Mouse (Mus musculus) olfactory bulb, adult 2 months (tissue): Measurements from ENCODE around the gene Prr36.

ENCODE experiments used
- CTCF ChIP-seq: fragments of 200-500 bp; IDR thresholded peaks from 2 replicates; pipeline ENCODE4 v1.5.1; 2012; ENCODE audit warnings: low read depth, mild to moderate bottlenecking, low read length, moderate library complexity; ENCODE audit not compliant: insufficient read depth
- POLR2A ChIP-seq: fragments of 200-500 bp; IDR thresholded peaks from 2 replicates; pipeline ENCODE4 v1.6.1; 2012; ENCODE audit warnings: mild to moderate bottlenecking, low read depth, low read length, moderate library complexity; ENCODE audit not compliant: insufficient read depth

DNA sequence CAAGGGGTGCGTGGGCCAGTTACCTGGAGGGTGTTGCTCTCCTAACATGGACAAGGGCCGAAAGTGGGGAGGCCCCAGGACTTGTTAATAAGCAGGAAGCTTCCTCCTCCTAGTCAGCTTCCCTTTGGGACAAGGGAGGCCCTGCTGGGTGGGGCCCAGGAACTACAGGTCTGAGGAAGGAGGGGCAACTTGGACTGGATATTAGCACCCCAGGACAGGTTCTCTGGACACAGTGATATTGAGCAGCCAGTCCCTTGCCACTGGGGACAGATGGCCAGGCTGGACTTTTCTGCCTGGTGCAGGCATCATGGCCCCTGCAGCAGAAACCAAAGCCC is 10.3 kb downstream of the Prr36 start:
- no peak for TF ChIP-seq CTCF
- TF ChIP-seq POLR2A = no peak
